Mouse (Mus musculus) liver, embryonic 14.5 days (tissue): ENCODE data around the gene Rpl6. TPM values are rescaled to one million over a fixed set of nuclear protein-coding genes. Genes with fewer than 3 reads are reported as not detected.
"Not testable (repeated sequence)": the region's sequence is repeated elsewhere in the genome, so short reads cannot be mapped to it uniquely, and the experiment has no call there.

Experiments used
- ATAC-seq: fragments of 200-750 bp; cut with Nextera tagmentation; 2 replicates; pipeline ENCODE4 v1.8.0; 2017; ENCODE audit warnings: moderate number of reproducible peaks, mild to moderate bottlenecking, moderate library complexity; ENCODE audit not compliant: insufficient read depth
- DNase-seq, 3 experiments: peaks; one replicate each; pipeline ENCODE4 v3.0.0-alpha.2; 2012 to 2013; ENCODE audit warnings: low read depth in 3 of 3, low spot score in 3 of 3
- H3K27ac ChIP-seq: fragments of 300-500 bp; sonication (generic); 2 replicates; pipeline ENCODE4 v1.5.1; 2014; ENCODE audit warnings: moderate library complexity, mild to moderate bottlenecking, control low read depth, inconsistent platforms
- H3K27me3 ChIP-seq: fragments of 300-500 bp; sonication (generic); 2 replicates; pipeline ENCODE4 v1.6.1; 2014; ENCODE audit warnings: mild to moderate bottlenecking, low read length, moderate library complexity; ENCODE audit not compliant: control insufficient read depth, insufficient read depth
- H3K36me3 ChIP-seq: fragments of 300-500 bp; sonication (generic); replicated peaks from 2 replicates; pipeline ENCODE4 v1.6.1; 2014; ENCODE audit warnings: low read depth; ENCODE audit not compliant: control insufficient read depth, insufficient read depth
- H3K4me1 ChIP-seq, 2 experiments: fragments of 200-500 bp in 1 of 2; fragments of 300-500 bp in 1 of 2; sonication (generic) in 1 of 2; replicated peaks; 2 replicates each; pipeline ENCODE4 v1.6.1; 2012 to 2014; ENCODE audit warnings: antibody characterized with exemption in 1 of 2, inconsistent platforms in 1 of 2, low read length in 1 of 2; ENCODE audit not compliant: control insufficient read depth in 2 of 2, insufficient read depth in 2 of 2
- H3K4me2 ChIP-seq: fragments of 300-500 bp; sonication (generic); 2 replicates; pipeline ENCODE4 v1.6.1; 2014; ENCODE audit warnings: low read depth, mild to moderate bottlenecking, control low read depth, moderate library complexity
- H3K4me3 ChIP-seq, 2 experiments: fragments of 200-500 bp in 1 of 2; fragments of 300-500 bp in 1 of 2; sonication (generic) in 1 of 2; 2 replicates each; pipeline ENCODE4 v1.5.1; 2012 to 2014; ENCODE audit warnings: low read depth in 2 of 2, low read length in 2 of 2, mild to moderate bottlenecking in 2 of 2, control low read depth in 1 of 2, inconsistent platforms in 1 of 2, moderate library complexity in 1 of 2; ENCODE audit not compliant: insufficient read depth in 1 of 2
- H3K9ac ChIP-seq: fragments of 300-500 bp; sonication (generic); replicated peaks from 2 replicates; pipeline ENCODE4 v1.6.1; 2014; ENCODE audit warnings: mild to moderate bottlenecking, control low read depth, moderate library complexity
- H3K9me3 ChIP-seq: fragments of 300-500 bp; sonication (generic); 2 replicates; pipeline ENCODE4 v1.6.1; 2016; ENCODE audit warnings: low read length, mixed read lengths; ENCODE audit not compliant: control insufficient read depth
- CTCF ChIP-seq: IDR thresholded peaks from 2 replicates; pipeline ENCODE4 v1.5.1; 2016; ENCODE audit warnings: antibody characterized with exemption, low read depth, control low read depth
- EP300 ChIP-seq: IDR thresholded peaks from 2 replicates; pipeline ENCODE4 v1.6.1; 2016; ENCODE audit warnings: antibody characterized with exemption, low read depth
- WGBS: fragments of 180-500 bp; shearing (Covaris S2); extraction: QIAGEN DNeasy Blood & Tissue Kit; methylation state at CpG from one replicate; pipeline ENCODE4 v1.1.7; 2014; ENCODE audit not compliant: insufficient replicate concordance; 5-methylcytosine and 5-hydroxymethylcytosine counted together
- polyA plus RNA-seq, 2 experiments: library from polyadenylated mRNA; depleted of rRNA in 1 of 2; stranded (reverse) in 1 of 2; unstranded in 1 of 2; fragments of >200 nt; fragmentation: Nextera tagmentation in 1 of 2; extraction: Ambion mirVana in 1 of 2; gene quantifications; 2 replicates each; pipeline versions ENCODE4 v1.2.1 to v1.2.3; 2012 to 2014

The Rpl6 gene
- polyA plus RNA-seq, 2 experiments, result 477 to 658 TPM

DNA sequence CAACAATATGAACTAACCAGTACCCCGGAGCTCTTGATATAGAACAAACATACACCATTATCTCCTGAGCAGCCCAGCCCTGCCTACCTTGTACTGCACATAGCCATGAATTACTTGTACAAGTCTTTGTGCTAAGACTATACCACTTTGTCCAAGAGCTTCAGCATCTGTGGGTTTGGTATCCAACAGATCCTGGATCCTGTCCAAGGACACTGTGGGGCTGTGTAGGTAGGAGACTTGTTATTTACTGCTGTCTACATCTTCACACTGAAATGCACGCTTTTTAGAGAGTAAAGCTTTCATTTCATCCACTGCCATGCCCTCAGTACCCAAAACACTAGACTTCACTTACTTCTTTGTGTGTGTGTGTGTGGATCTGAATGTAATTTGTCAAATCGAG is 20.6 kb downstream of the Rpl6 start:
- peaks cover 19% of the 10 kb centered on the region for H3K36me3 ChIP-seq
- TF ChIP-seq EP300 (no peak), CTCF (no peak)
- ATAC-seq (no peak), DNase-seq (no peak)
- peak overlapping the region; percentile 48 for H3K4me2 ChIP-seq
- peak overlapping the region; percentile 63 for H3K27ac ChIP-seq
- H3K9me3 ChIP-seq, result no peaks in the 10 kb centered on the region
- no peak overlapping the region for H3K4me3 ChIP-seq
- 69% methylated on average over 3 of the region's 3 CpGs for WGBS
- H3K9ac ChIP-seq, result peak overlapping the region; percentile 37
- no peaks in the 10 kb centered on the region for H3K27me3 ChIP-seq
- peaks cover 44 to 47% of the 10 kb centered on the region in 2 experiments for H3K4me1 ChIP-seq

DNA sequence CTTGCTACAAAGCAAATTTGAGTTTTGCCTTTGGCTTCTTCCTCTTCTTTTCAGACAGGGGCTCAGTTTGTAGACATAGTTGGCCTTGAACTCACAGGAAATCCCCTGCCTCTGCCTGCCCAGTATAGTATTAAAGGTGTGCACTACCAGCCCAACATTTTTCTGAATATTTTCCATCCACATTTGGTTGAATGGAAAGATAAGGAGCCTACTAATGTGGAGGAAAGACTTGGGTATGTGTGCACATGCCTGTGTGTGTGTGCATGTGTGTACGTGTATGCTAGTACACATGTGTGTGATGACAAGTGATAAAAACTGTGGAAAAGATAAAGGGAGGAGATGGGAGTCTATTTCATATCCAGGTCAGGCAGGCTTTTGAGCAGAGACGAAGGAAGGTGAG is 21.6 kb downstream of the Rpl6 start:
- Histone ChIP-seq H3K9me3 (no peaks in the 10 kb centered on the region), H3K27me3 (no peaks in the 10 kb centered on the region), H3K9ac (peak overlapping the region; percentile 27), H3K4me2 (peak overlapping the region; percentile 48), H3K36me3 (peaks cover 19% of the 10 kb centered on the region), H3K27ac (peak overlapping the region; percentile 63), H3K4me1 (peaks cover 54 to 56% of the 10 kb centered on the region in 2 experiments), H3K4me3 (no peak overlapping the region; a peak in 1 of 4 replicates)
- ATAC-seq (no peak), DNase-seq (no peak)
- TF ChIP-seq EP300 (no peak), CTCF (no peak)
- WGBS, result 24% methylated on average over 2 of the region's 2 CpGs

DNA sequence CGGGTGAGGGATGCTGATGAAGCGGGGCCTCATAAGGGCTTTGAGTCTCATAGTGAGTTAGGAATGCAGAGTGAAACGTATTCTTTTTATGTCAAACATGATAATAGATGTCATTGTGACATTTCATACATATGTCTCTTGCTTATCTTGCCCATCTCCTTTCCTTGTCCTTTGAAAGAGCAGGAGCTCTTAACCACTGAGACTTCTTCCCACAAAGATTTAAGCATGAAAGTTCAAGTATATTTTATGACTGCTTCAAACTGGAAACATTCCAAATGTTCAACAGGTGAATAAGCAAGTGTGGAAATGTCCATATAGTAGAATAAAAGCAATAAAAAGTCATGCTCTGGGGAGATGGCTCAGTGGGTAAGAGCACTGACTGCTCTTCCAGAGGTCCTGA is 22.1 kb downstream of the Rpl6 start:
- no peak overlapping the region for H3K4me3 ChIP-seq
- H3K27ac ChIP-seq, result peak overlapping the region; percentile 63
- peaks cover 19% of the 10 kb centered on the region for H3K36me3 ChIP-seq
- H3K4me1 ChIP-seq, result peaks cover 58 to 60% of the 10 kb centered on the region in 2 experiments
- DNase-seq (no peak), ATAC-seq (no peak)
- 50% methylated on average over 3 of the region's 3 CpGs for WGBS
- H3K9ac ChIP-seq, result peak overlapping the region; percentile 27
- H3K4me2 ChIP-seq, result peak overlapping the region; percentile 48
- TF ChIP-seq CTCF (no peak), EP300 (no peak)
- no peaks in the 10 kb centered on the region for H3K9me3 ChIP-seq
- no peaks in the 10 kb centered on the region for H3K27me3 ChIP-seq

DNA sequence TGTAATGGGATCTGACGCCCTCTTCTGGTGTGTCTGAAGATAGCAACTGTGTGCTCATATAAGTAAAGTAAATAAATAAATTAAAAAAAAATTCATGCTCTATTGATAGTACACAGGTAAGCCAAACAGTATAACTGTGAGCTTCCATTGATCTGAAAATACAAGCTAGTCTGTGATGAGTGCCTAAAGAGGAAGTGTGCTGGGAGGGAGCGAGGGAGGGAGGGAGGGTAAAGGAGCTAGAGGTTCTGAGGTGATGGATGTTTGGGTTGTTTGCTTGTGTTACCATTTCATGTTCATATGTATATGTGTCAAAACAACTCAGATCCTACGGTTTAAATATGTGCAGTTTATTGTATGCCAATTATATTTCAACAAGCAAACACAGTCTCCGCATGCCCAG is 22.6 kb downstream of the Rpl6 start:
- H3K9me3 ChIP-seq, result no peaks in the 10 kb centered on the region
- H3K27me3 ChIP-seq, result no peaks in the 10 kb centered on the region
- H3K27ac ChIP-seq, result no peak overlapping the region; the same call in 1 of the 2 replicates
- ATAC-seq (no peak), DNase-seq (no peak)
- H3K9ac ChIP-seq, result peak overlapping the region; percentile 13
- TF ChIP-seq EP300, result no peak
- TF ChIP-seq CTCF, result 0 out of 2 replicates have a peak, but pooled peaks have one; percentile 38
- WGBS, result 76% methylated on average over 4 of the region's 4 CpGs
- peak overlapping the region; percentile 48 for H3K4me2 ChIP-seq
- peaks cover 60 to 62% of the 10 kb centered on the region in 2 experiments for H3K4me1 ChIP-seq
- H3K4me3 ChIP-seq, result no peak overlapping the region
- peaks cover 20% of the 10 kb centered on the region for H3K36me3 ChIP-seq

DNA sequence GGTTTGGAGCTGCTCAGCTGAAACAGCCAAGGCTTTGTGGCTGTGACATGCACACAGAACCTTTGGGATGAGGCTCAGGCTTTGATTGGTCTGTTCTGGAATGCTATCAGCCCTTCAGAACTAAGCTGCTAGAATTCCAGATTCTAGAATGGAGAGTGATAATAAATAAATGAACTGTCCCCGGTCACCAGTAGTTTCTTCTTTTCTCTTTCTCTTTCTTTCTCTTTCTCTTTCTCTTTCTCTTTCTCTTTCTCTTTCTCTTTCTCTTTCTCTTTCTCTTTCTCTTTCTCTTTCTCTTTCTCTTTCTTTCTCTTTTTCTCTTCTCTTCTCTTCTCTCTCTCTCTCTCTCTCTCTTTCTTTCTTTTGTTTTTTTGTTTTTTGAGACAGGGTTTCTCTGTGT is 23.0 kb downstream of the Rpl6 start:
- H3K27me3 ChIP-seq, H3K9me3 ChIP-seq, H3K9ac ChIP-seq, H3K27ac ChIP-seq, H3K4me3 ChIP-seq, DNase-seq, ATAC-seq: not testable (repeated sequence)
- 82% methylated on average over 1 of the region's 1 CpGs for WGBS
- peaks cover 19% of the 10 kb centered on the region for H3K36me3 ChIP-seq
- H3K4me1 ChIP-seq, result peaks cover 65% of the 10 kb centered on the region in 2 experiments
- H3K4me2 ChIP-seq, result peak overlapping the region; percentile 48
